ENCODE assay signal across 8 mouse cellular contexts in genomic region chr1:174999265-175000200, GRCm38 (mm10).
DNase-seq lines count a peak whose midpoint lies in the region; ATAC-seq lines count a peak whose summit lies in the region.

No protein-coding gene starts in this region.

- 62% methylated on average over 8 of the region's 8 CpGs for WGBS in embryonic facial prominence, embryonic 14.5 days
- 67% methylated on average over 8 of the region's 8 CpGs for WGBS in limb, embryonic 10.5 days

- H3K36me3 ChIP-seq in embryonic facial prominence, embryonic 14.5 days (ENCODE audit: control insufficient read depth, insufficient read depth, low read length): no peaks in the 10 kb centered on the region
- no peaks in the 10 kb centered on the region for H3K36me3 ChIP-seq in limb, embryonic 10.5 days

- no peak overlapping the region for H3K27ac ChIP-seq in embryonic facial prominence, embryonic 14.5 days (replicated peaks; ENCODE audit: low read depth, low read length)
- no peak overlapping the region for H3K27ac ChIP-seq in limb, embryonic 10.5 days

- peak; percentile 62; the same call in 1 of the 2 replicates for ATAC-seq in embryonic facial prominence, embryonic 14.5 days (ENCODE audit: low read depth)
- no peak for ATAC-seq in megakaryocyte, adult 5-6 weeks (ENCODE audit: poor library complexity, severe bottlenecking)

- no peak overlapping the region for H3K4me3 ChIP-seq in embryonic facial prominence, embryonic 14.5 days (ENCODE audit: low read depth, low read length)
- H3K4me3 ChIP-seq in limb, embryonic 10.5 days: no peak overlapping the region

- H3K4me2 ChIP-seq in embryonic facial prominence, embryonic 14.5 days (ENCODE audit: low read depth, low read length): no peak overlapping the region

- no peaks in the 10 kb centered on the region for H3K4me1 ChIP-seq in embryonic facial prominence, embryonic 14.5 days (ENCODE audit: control insufficient read depth, insufficient read depth, low read length)
- no peaks in the 10 kb centered on the region for H3K4me1 ChIP-seq in limb, embryonic 10.5 days

- H3K27me3 ChIP-seq in embryonic facial prominence, embryonic 14.5 days (replicated peaks; ENCODE audit: control insufficient read depth, insufficient read depth, low read length): no peaks in the 10 kb centered on the region
- no peaks in the 10 kb centered on the region for H3K27me3 ChIP-seq in limb, embryonic 10.5 days (ENCODE audit: low read depth, poor library complexity, severe bottlenecking)

- DNase-seq in urinary bladder, postnatal 14 days (ENCODE audit: low spot score): peak; percentile 7
- DNase-seq in urinary bladder, postnatal 25 days (ENCODE audit: low spot score): no peak
- peak; percentile 74 for DNase-seq in embryonic facial prominence, embryonic 14.5 days (ENCODE audit: low spot score)
- DNase-seq in kidney, adult 8-10 months: peak; percentile 1 to 9
- DNase-seq in limb, embryonic 10.5 days (ENCODE audit: low spot score): peak; percentile 37
- DNase-seq in neural tube, embryonic 10.5 days (ENCODE audit: extremely low spot score, low spot score): peak; percentile 18
- no peak for DNase-seq in c-Kit-positive CD71-positive TER-119-positive erythroid progenitor cells, embryonic 14.5 days (ENCODE audit: low spot score)

- H3K9me3 ChIP-seq in embryonic facial prominence, embryonic 14.5 days (ENCODE audit: control insufficient read depth, low read length): no peaks in the 10 kb centered on the region
- no peaks in the 10 kb centered on the region for H3K9me3 ChIP-seq in limb, embryonic 10.5 days (replicated peaks)

- no peak overlapping the region for H3K9ac ChIP-seq in embryonic facial prominence, embryonic 14.5 days (ENCODE audit: low read depth, low read length)

Comparison
In these comparisons a context has a peak if more than half of its experiments do, and no peak if none do; other contexts are left out.
1. DNase-seq: peak in urinary bladder, postnatal 14 days (single experiment), embryonic facial prominence, embryonic 14.5 days (single experiment), kidney, adult 8-10 months (2 of 2), limb, embryonic 10.5 days (single experiment) and neural tube, embryonic 10.5 days (single experiment); none in urinary bladder, postnatal 25 days (single experiment) and c-Kit-positive CD71-positive TER-119-positive erythroid progenitor cells, embryonic 14.5 days (single experiment).